Mouse (Mus musculus): ENCODE measurements around the gene Hist3h2a.

Gene Hist3h2a

GRCm38 (mm10) chr11:58954420-58955142 is at the start of gene Hist3h2a, which contains the start of gene Trim17:
Hist3h2a (plus strand) TSS chr11:58954685.
Trim17 (plus strand) TSS chr11:58954685.
- peak; percentile 66 to 90 for DNase-seq

GRCm38 (mm10) chr11:58904838-58905237 is 49.6 kb upstream of the Hist3h2a start:
- DNase-seq: peak in 1 of 2 experiments; percentile 20

GRCm38 (mm10) chr11:58913776-58914175 is 40.7 kb upstream of the Hist3h2a start:
- DNase-seq: no peak

GRCm38 (mm10) chr11:58914461-58915028 is 39.9 kb upstream of the Hist3h2a start:
- no peak for DNase-seq

GRCm38 (mm10) chr11:58916879-58917744 is 37.4 kb upstream of the Hist3h2a start:
- DNase-seq: peak; percentile 49 to 63

GRCm38 (mm10) chr11:58917745-58918366 is 36.6 kb upstream of the Hist3h2a start, which contains the start of gene Btnl10:
Btnl10 (plus strand) TSS chr11:58917908.
- no peak for DNase-seq

GRCm38 (mm10) chr11:58918759-58919158 is 35.7 kb upstream of the Hist3h2a start:
- no peak for DNase-seq

GRCm38 (mm10) chr11:58922420-58922819 is 32.1 kb upstream of the Hist3h2a start:
- no peak for DNase-seq

GRCm38 (mm10) chr11:58926651-58927050 is 27.8 kb upstream of the Hist3h2a start:
- DNase-seq: no peak

- DNase-seq: no peak
These were observed 27.4 kb upstream of the Hist3h2a start for GRCm38 (mm10) chr11:58927053-58927452.

- peak; percentile 43 to 68 for DNase-seq
These were observed 26.5 kb upstream of the Hist3h2a start for GRCm38 (mm10) chr11:58927790-58928651.

GRCm38 (mm10) chr11:58929055-58929454 is 25.4 kb upstream of the Hist3h2a start:
- no peak for DNase-seq

- no peak for DNase-seq
These were observed 24.8 kb upstream of the Hist3h2a start for GRCm38 (mm10) chr11:58929641-58930040.

GRCm38 (mm10) chr11:58930254-58930653 is 24.2 kb upstream of the Hist3h2a start:
- DNase-seq: no peak

- no peak for DNase-seq
These were observed 22.9 kb upstream of the Hist3h2a start for GRCm38 (mm10) chr11:58931576-58931975.

GRCm38 (mm10) chr11:58937909-58938308 is 16.6 kb upstream of the Hist3h2a start:
- no peak for DNase-seq

GRCm38 (mm10) chr11:58938322-58939087 is 16.0 kb upstream of the Hist3h2a start, which contains the start of gene Rnf187:
Rnf187 (minus strand) TSS chr11:58938916.
- peak; percentile 81 to 83 for DNase-seq

- no peak for DNase-seq
These were observed 15.4 kb upstream of the Hist3h2a start for GRCm38 (mm10) chr11:58939088-58939439.

GRCm38 (mm10) chr11:58944136-58944535 is 10.3 kb upstream of the Hist3h2a start:
- DNase-seq: no peak

- DNase-seq: no peak
These were observed 7.2 kb upstream of the Hist3h2a start for GRCm38 (mm10) chr11:58947306-58947705.
